Mouse (Mus musculus) kidney, postnatal 0 days (tissue): Measurements from ENCODE around the gene C1ql4. TPM values are rescaled to one million over a fixed set of nuclear protein-coding genes. Genes with fewer than 3 reads are reported as not detected.

ENCODE experiments used
- ATAC-seq: fragments of 200-750 bp; cut with Nextera tagmentation; replicated peaks from 2 replicates; pipeline ENCODE4 v1.8.0; 2017; ENCODE audit warnings: low read depth, moderate number of reproducible peaks, moderate TSS enrichment, moderate library complexity; ENCODE audit not compliant: low FRiP score
- DNase-seq: peaks from one replicate; pipeline ENCODE4 v3.0.0-alpha.2; 2016; ENCODE audit warnings: low spot score
- H3K27ac ChIP-seq: fragments of 300-500 bp; sonication (generic); 2 replicates; pipeline ENCODE4 v1.5.1; 2014; ENCODE audit warnings: mild to moderate bottlenecking
- H3K27me3 ChIP-seq: fragments of 300-500 bp; sonication (generic); 2 replicates; pipeline ENCODE4 v1.6.1; 2014; ENCODE audit warnings: low read length, mixed read lengths; ENCODE audit not compliant: insufficient read depth
- H3K36me3 ChIP-seq: fragments of 300-500 bp; sonication (generic); 2 replicates; pipeline ENCODE4 v1.6.1; 2014; ENCODE audit warnings: low read length, mixed read lengths; ENCODE audit not compliant: insufficient read depth
- H3K4me1 ChIP-seq: fragments of 300-500 bp; sonication (generic); replicated peaks from 2 replicates; pipeline ENCODE4 v1.6.1; 2014; ENCODE audit warnings: antibody characterized with exemption, low read length, mixed read lengths; ENCODE audit not compliant: insufficient read depth
- H3K4me2 ChIP-seq: fragments of 300-500 bp; sonication (generic); 2 replicates; pipeline ENCODE4 v1.6.1; 2014; ENCODE audit warnings: mild to moderate bottlenecking, low read length, moderate library complexity, mixed read lengths
- H3K4me3 ChIP-seq: fragments of 300-500 bp; sonication (generic); replicated peaks from 2 replicates; pipeline ENCODE4 v1.5.1; 2014; ENCODE audit warnings: low read depth, low read length
- H3K9ac ChIP-seq: fragments of 300-500 bp; sonication (generic); 2 replicates; pipeline ENCODE4 v1.6.1; 2014; ENCODE audit warnings: low read depth, low read length
- H3K9me3 ChIP-seq: fragments of 300-500 bp; sonication (generic); replicated peaks from 2 replicates; pipeline ENCODE4 v1.6.1; 2016; ENCODE audit warnings: low read length, inconsistent platforms, mixed read lengths
- CTCF ChIP-seq: IDR thresholded peaks from 2 replicates; pipeline ENCODE4 v1.5.1; 2016; ENCODE audit warnings: antibody characterized with exemption, low read depth, mild to moderate bottlenecking, moderate library complexity
- WGBS: fragments of 180-500 bp; shearing (Covaris S2); extraction: QIAGEN DNeasy Blood & Tissue Kit; methylation state at CpG from one replicate; pipeline ENCODE4 v1.1.7; 2014; 5-methylcytosine and 5-hydroxymethylcytosine counted together
- microRNA-seq: library from miRNA; unstranded; fragments of <30 nt; microRNA quantifications from one replicate; pipeline ENCODE4, GENCODE M21; 2016
- polyA plus RNA-seq: library from polyadenylated mRNA; unstranded; fragments of >200 nt; fragmentation: Nextera tagmentation; extraction: Ambion mirVana; gene quantifications from 2 replicates; pipeline ENCODE4 v1.2.1, GENCODE M21; 2015

C1ql4 gene
- polyA plus RNA-seq, 1 experiment from 2014 or later: 1.3 TPM

DNA sequence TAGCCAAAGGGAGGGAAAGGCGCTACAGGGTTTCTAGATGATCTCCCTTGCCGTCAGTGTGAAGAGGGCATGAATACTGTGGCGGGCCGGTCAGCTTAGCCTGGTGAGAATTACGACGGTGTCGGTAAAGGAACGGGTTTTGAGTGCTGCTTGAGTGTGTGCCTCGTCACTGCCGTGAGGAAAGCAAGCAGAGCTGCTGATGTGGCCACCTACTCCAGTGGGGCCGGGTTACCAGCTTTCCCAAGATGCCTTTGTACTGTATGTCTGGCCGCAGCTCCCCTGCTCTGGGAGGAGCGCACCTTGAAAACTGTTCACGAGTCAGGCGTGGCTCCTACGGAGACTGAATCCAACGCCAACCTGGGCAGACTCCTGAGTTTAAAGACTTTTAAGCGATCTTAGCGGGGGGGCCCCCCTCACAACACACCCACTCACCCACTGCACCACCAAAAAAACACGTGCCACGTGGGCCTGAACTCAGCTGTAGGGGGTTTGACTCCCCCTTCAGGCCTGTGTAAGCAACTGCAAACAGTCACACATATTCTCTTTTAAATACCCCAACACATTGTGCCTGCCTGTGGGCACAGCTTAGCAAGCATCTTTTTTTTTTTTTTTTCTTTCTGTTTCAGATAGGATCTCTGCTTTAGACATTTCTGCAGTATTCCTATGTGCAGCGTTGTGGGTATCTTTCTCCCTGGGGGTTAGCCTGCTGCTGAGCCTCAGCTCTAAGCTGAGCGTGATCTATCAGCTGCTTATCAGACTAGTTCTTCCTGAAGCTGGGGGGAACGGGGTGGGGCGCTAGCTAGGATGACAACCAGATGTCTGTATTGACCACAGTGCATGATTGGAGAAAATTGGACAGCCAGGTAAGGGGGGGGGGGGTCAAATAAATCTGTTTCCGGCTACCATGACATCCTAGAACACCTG lies 47.4 kb downstream of the C1ql4 start:
- peak; percentile 55 for TF ChIP-seq CTCF
- Histone ChIP-seq H3K4me2 (peak overlapping the region; percentile 29; the same call in 1 of the 2 replicates), H3K27ac (no peak overlapping the region), H3K4me1 (0 out of 2 replicates have a peak, but pooled peaks cover 7% of the 10 kb centered on the region), H3K9me3 (no peaks in the 10 kb centered on the region), H3K36me3 (peaks cover 17% of the 10 kb centered on the region; the same call in 1 of the 2 replicates), H3K4me3 (no peak overlapping the region), H3K27me3 (no peaks in the 10 kb centered on the region), H3K9ac (no peak overlapping the region)
- 67% methylated on average over 26 of the region's 26 CpGs for WGBS
- no peak for DNase-seq
- ATAC-seq: no peak

DNA sequence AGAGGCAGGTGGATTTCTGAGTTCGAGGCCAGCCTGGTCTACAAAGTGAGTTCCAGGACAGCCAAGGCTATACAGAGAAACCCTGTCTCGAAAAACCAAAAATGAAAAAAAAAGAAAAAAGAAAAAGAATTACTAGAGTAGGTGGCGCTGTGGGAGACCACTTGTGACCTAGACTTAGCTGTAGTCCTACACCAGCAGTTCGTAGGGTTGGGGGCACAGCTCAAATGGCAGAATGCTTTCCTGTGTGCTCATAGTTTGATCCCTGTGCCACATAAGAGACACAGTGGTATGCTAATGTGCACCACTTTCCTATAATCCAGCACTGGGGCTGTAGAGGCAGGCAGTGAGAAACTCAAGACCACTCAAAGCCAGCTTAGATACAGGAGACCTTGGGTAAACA lies 48.3 kb downstream of the C1ql4 start:
- Histone ChIP-seq H3K9ac (no peak overlapping the region), H3K4me1 (0 out of 2 replicates have a peak, but pooled peaks cover 7% of the 10 kb centered on the region), H3K4me3 (no peak overlapping the region), H3K36me3 (peaks cover 25% of the 10 kb centered on the region; the same call in 1 of the 2 replicates), H3K27me3 (no peaks in the 10 kb centered on the region), H3K4me2 (no peak overlapping the region), H3K9me3 (no peaks in the 10 kb centered on the region), H3K27ac (no peak overlapping the region)
- TF ChIP-seq CTCF: no peak
- DNase-seq (no peak), ATAC-seq (no peak)
- 80% methylated on average over 4 of the region's 4 CpGs for WGBS

DNA sequence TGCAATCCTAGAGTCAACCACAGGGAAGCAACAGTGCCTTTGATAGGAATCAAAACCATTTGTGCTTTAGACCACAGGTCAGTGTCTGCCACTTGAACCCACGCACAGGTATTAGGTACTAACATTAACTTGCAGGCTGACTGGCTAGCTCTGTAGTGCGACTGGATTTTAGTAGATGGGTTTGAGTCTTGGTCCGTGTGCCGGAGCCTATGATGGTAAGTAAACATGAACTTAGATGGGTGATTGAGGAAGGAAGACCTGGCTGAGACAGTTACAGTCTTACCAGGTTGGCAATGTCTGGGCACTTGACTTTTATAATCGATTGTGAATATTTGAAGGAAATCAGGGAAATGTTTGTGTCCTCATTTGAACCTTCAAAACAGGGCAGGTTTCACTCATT lies 48.8 kb downstream of the C1ql4 start:
- H3K4me2 ChIP-seq: no peak overlapping the region
- 93% methylated on average over 5 of the region's 5 CpGs for WGBS
- 0 out of 2 replicates have a peak, but pooled peaks cover 7% of the 10 kb centered on the region for H3K4me1 ChIP-seq
- no peaks in the 10 kb centered on the region for H3K27me3 ChIP-seq
- no peaks in the 10 kb centered on the region for H3K9me3 ChIP-seq
- TF ChIP-seq CTCF: no peak
- H3K4me3 ChIP-seq: no peak overlapping the region
- ATAC-seq (no peak), DNase-seq (no peak)
- H3K36me3 ChIP-seq: peaks cover 25% of the 10 kb centered on the region; the same call in 1 of the 2 replicates
- H3K27ac ChIP-seq: no peak overlapping the region
- no peak overlapping the region for H3K9ac ChIP-seq

DNA sequence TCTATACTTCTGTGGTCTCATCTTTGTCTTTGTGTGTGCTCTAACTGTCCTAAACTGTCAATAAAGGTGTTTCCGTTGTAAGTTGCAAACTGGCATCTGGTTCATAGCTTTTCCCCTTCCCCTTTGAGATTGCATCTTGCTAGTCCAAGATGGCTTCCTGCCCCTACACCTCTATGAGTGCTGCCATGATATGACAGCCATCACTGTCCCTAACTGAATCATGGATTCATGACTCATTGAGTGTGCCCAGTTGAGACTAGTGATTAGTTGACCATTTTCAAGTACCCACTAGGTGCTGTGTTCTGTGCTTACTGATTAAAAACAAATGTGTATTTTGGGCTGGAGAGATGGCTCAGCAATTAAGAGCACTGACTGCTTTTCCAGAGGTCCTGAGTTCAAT lies 49.6 kb downstream of the C1ql4 start:
- Histone ChIP-seq H3K36me3 (peaks cover 25% of the 10 kb centered on the region; the same call in 1 of the 2 replicates), H3K9me3 (no peaks in the 10 kb centered on the region), H3K27me3 (no peaks in the 10 kb centered on the region), H3K4me1 (peaks cover 13% of the 10 kb centered on the region; the same call in 1 of the 2 replicates), H3K27ac (no peak overlapping the region), H3K4me3 (no peak overlapping the region), H3K4me2 (no peak overlapping the region), H3K9ac (no peak overlapping the region)
- ATAC-seq: no peak
- 94% methylated on average over 1 of the region's 1 CpGs for WGBS
- no peak for DNase-seq
- no peak for TF ChIP-seq CTCF

DNA sequence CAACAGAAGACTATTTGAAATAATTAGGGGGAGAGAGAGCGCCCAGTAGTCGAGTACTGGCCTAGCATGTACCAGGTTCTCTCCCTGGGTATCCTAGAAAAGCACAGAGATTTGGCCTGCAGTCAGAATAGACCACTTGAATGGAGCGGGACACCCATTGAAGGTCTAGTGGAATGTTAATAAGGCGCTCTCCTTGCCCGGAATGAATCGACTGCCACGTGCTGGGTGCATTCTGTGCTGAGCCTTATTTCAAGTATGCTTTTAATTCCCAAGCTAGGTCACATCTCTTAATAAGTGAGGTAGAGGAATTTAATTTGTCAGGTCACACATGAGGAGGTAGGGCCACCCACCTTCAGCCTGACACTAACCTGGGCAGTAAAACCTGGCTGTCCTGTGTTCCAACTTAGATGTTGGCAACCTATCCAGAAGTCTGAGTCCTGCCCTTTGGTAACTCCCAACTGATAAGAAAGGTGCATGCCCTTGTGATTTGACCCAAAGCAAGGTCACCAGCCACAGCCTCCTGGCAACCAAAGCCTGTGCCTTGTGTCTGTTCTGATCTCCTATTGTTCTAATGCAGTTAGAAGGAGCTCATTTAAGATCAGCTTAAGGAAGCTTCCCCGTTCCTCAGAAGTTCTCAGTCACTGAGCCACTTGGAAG lies 51.2 kb downstream of the C1ql4 start:
- ATAC-seq (no peak; the same call in 1 of the 2 replicates), DNase-seq (no peak)
- Histone ChIP-seq H3K4me3 (no peak overlapping the region), H3K4me2 (no peak overlapping the region), H3K9ac (no peak overlapping the region), H3K9me3 (no peaks in the 10 kb centered on the region), H3K27ac (no peak overlapping the region), H3K4me1 (peaks cover 27% of the 10 kb centered on the region), H3K27me3 (no peaks in the 10 kb centered on the region), H3K36me3 (peaks cover 25% of the 10 kb centered on the region; the same call in 1 of the 2 replicates)
- WGBS: 86% methylated on average over 8 of the region's 8 CpGs
- no peak for TF ChIP-seq CTCF

DNA sequence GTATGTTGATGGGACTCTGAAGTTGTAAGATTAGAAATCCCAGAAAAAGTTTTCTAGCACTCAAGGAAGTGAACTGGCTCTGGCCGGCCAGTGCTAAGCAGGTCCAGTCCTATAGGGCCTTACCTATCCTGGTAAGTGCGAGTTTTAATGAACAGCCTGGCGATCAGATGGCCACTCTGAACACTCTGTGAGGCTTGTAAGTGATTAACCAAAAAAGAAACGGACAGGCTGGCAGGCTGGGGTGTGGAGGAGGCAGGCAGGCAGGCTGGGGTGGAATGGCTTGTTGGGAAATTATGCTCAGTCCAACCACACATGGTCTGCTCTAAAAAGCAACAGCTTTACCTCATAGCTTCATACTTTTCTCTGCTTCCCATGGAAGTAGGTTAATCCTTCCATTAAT lies 52.2 kb downstream of the C1ql4 start:
- Histone ChIP-seq H3K9me3 (no peaks in the 10 kb centered on the region), H3K27me3 (no peaks in the 10 kb centered on the region), H3K4me1 (peaks cover 21% of the 10 kb centered on the region), H3K4me2 (no peak overlapping the region), H3K27ac (no peak overlapping the region), H3K9ac (0 out of 2 replicates have a peak overlapping the region, but pooled peaks have one; percentile 3), H3K4me3 (no peak overlapping the region), H3K36me3 (peaks cover 25% of the 10 kb centered on the region; the same call in 1 of the 2 replicates)
- 60% methylated on average over 4 of the region's 4 CpGs for WGBS
- TF ChIP-seq CTCF: no peak
- no peak; the same call in 1 of the 2 replicates for ATAC-seq
- DNase-seq: no peak

Small RNA genes within 50 kb of the gene (microRNA-seq; reads per million reads assigned to microRNA genes)
- gene Mir6960: 0.80 reads per million

Other genes with a start within 250 kb of the C1ql4 start
- gene Kmt2d, start 216.6 kb downstream of the C1ql4 start, polyA plus RNA-seq: 6.4 and 8.3 TPM in 2 replicates
- 15.4 and 15.7 TPM in 2 replicates for gene Rhebl1, start 193.3 kb downstream of the C1ql4 start, polyA plus RNA-seq
- 2.6 and 2.9 TPM in 2 replicates for gene Dhh, start 189.3 kb downstream of the C1ql4 start, polyA plus RNA-seq
- 11.6 and 13.0 TPM in 2 replicates for gene Lmbr1l, start 169.6 kb downstream of the C1ql4 start, polyA plus RNA-seq
- 903 and 1,010 TPM in 2 replicates for gene Tuba1b, start 153.3 kb downstream of the C1ql4 start, polyA plus RNA-seq
- not detected in 2 replicates for gene Gm49450, start 134.3 kb downstream of the C1ql4 start, polyA plus RNA-seq
- 460 and 537 TPM in 2 replicates for gene Tuba1a, start 134.1 kb downstream of the C1ql4 start, polyA plus RNA-seq
- gene Tuba1c, start 57.9 kb downstream of the C1ql4 start, polyA plus RNA-seq: 170 and 178 TPM in 2 replicates
- 0.26 and 0.82 TPM in 2 replicates for gene Prph, start 32.6 kb downstream of the C1ql4 start, polyA plus RNA-seq
- gene Troap, start 13.2 kb downstream of the C1ql4 start, polyA plus RNA-seq: 11.4 and 11.5 TPM in 2 replicates
- 8.8 TPM in 2 replicates for gene Dnajc22, start 5.4 kb upstream of the C1ql4 start, polyA plus RNA-seq
- 33.5 and 34.6 TPM in 2 replicates for gene Spats2, start 38.1 kb upstream of the C1ql4 start, polyA plus RNA-seq
- 0.32 and 0.55 TPM in 2 replicates for gene Kcnh3, start 137.0 kb upstream of the C1ql4 start, polyA plus RNA-seq
- gene Mcrs1, start 164.1 kb upstream of the C1ql4 start, polyA plus RNA-seq: 135 and 138 TPM in 2 replicates
- gene Prpf40b, start 207.3 kb upstream of the C1ql4 start, polyA plus RNA-seq: 38.3 and 42.7 TPM in 2 replicates
- 0.22 and 0.47 TPM in 2 replicates for gene Fam186b, start 208.1 kb upstream of the C1ql4 start, polyA plus RNA-seq